Mouse (Mus musculus): Measurements from ENCODE around the gene Zcrb1.

Zcrb1 gene

GRCm38 (mm10) chr15:93397826-93398698 lies at the start of gene Zcrb1, which contains the start of gene Pphln1:
Gene Zcrb1 (minus strand): TSS chr15:93398334.
Gene Pphln1 (plus strand): TSS chr15:93398350.
- DNase-seq (ENCODE audit: low read depth in 2 of 2, low spot score in 2 of 2), result peak; percentile 73

GRCm38 (mm10) chr15:93443676-93444075 lies 45.5 kb upstream of the Zcrb1 start:
- no peak for DNase-seq (ENCODE audit: low read depth in 2 of 2, low spot score in 2 of 2)

DNA sequence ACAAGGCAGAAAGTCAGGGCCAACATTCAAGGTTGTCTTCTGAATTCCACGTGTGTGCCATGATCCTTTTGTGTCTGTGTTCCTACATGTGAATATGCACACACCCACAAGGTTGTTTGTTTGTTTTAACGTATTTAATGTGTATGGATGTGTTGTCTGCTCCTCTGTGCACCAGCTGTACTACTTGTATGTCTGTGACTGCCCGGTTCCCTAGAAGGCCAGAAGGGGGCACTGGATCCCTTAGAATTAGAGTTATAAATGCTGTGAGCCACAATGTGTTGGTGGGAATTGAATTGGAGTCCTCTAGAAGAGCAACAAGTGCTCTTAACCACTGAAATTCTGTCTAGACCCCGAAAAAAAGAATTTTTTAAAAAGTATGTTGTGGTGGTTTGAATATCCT lies 44.1 kb upstream of the Zcrb1 start:
- no peak for DNase-seq (ENCODE audit: low read depth in 2 of 2, low spot score in 2 of 2)

- DNase-seq (ENCODE audit: low read depth in 2 of 2, low spot score in 2 of 2), result peak; percentile 20 to 48
These were observed 40.5 kb upstream of the Zcrb1 start for GRCm38 (mm10) chr15:93438663-93439062.

- no peak for DNase-seq (ENCODE audit: low read depth in 2 of 2, low spot score in 2 of 2)
These were observed 37.9 kb upstream of the Zcrb1 start for GRCm38 (mm10) chr15:93435998-93436397.

GRCm38 (mm10) chr15:93433811-93434210 lies 35.7 kb upstream of the Zcrb1 start:
- no peak for DNase-seq (ENCODE audit: low read depth in 2 of 2, low spot score in 2 of 2)

DNA sequence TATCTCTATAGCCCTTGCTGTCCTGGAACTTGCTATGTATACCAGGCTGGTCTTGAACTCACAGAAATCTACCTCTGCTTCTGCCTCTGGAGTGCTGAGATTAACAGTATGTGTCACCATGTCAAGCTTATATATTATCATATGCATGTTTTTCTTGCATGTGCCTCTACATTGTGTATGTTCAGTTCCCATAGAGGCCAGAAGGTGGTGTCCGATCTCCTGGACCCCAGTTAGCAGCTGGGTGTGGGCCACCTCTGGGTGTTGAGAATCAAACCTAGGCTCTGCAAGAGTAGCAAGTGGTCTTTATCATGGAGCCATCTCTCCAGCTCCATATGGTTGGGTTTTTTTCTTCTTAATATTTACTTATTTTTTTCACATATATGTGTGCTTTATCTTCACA lies 24.4 kb upstream of the Zcrb1 start:
- no peak for DNase-seq (ENCODE audit: low read depth in 2 of 2, low spot score in 2 of 2)

- no peak for DNase-seq (ENCODE audit: low read depth in 2 of 2, low spot score in 2 of 2)
These were observed 22.5 kb upstream of the Zcrb1 start for GRCm38 (mm10) chr15:93420596-93420995.

GRCm38 (mm10) chr15:93416300-93416699 lies 18.2 kb upstream of the Zcrb1 start:
- no peak for DNase-seq (ENCODE audit: low read depth in 2 of 2, low spot score in 2 of 2)

- DNase-seq (ENCODE audit: low read depth in 2 of 2, low spot score in 2 of 2), result no peak
These were observed 16.3 kb upstream of the Zcrb1 start for GRCm38 (mm10) chr15:93414456-93414855.

GRCm38 (mm10) chr15:93412445-93412844 lies 14.3 kb upstream of the Zcrb1 start:
- no peak for DNase-seq (ENCODE audit: low read depth in 2 of 2, low spot score in 2 of 2)

GRCm38 (mm10) chr15:93406492-93406891 lies 8.4 kb upstream of the Zcrb1 start:
- DNase-seq (ENCODE audit: low read depth in 2 of 2, low spot score in 2 of 2), result no peak

GRCm38 (mm10) chr15:93405446-93405986 lies 7.4 kb upstream of the Zcrb1 start:
- no peak for DNase-seq (ENCODE audit: low read depth in 2 of 2, low spot score in 2 of 2)

GRCm38 (mm10) chr15:93404849-93405248 lies 6.7 kb upstream of the Zcrb1 start:
- DNase-seq (ENCODE audit: low read depth in 2 of 2, low spot score in 2 of 2), result no peak

DNA sequence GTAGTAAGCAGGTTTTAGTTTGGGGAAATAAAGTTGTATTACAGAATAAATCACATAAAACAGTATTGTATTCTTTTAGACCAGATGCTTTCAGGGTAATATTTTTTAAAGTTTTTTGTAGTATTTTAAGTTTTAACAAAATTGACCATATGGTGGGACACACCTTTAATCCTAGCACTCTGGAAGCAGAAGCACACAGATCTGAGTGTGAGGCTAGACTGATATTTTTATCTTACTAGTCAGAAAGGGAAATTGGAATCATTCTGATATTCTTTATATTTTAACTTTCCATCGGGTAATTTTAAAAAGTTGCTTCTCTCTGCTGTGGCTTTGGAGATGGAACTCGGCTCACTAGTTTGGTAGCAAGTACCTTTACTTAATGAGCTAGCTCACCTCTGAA lies 4.6 kb upstream of the Zcrb1 start:
- DNase-seq (ENCODE audit: low read depth in 2 of 2, low spot score in 2 of 2), result no peak

DNA sequence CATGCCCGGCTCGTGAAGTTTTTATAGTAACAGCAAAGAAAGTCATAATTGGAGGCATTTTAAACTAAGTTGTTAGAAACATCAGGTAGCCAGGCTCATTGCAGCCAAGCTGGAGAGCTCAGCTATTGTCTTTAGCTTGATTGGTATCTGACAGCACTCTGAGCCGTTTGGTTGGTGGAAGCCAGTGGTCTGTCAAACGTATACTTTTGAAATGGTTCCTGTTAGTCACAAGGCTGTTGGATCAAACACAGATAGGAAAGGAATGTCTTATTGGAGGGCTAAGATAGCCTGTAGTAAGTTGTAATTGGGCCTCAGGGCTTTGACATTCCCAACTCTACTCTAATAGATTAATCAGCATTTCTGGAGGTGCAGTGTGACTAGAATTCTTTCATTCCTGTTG lies 3.3 kb upstream of the Zcrb1 start:
- no peak for DNase-seq (ENCODE audit: low read depth in 2 of 2, low spot score in 2 of 2)

- DNase-seq (ENCODE audit: low read depth in 2 of 2, low spot score in 2 of 2), result no peak
These were observed 786 bp upstream of the Zcrb1 start for GRCm38 (mm10) chr15:93398699-93399540.

DNA sequence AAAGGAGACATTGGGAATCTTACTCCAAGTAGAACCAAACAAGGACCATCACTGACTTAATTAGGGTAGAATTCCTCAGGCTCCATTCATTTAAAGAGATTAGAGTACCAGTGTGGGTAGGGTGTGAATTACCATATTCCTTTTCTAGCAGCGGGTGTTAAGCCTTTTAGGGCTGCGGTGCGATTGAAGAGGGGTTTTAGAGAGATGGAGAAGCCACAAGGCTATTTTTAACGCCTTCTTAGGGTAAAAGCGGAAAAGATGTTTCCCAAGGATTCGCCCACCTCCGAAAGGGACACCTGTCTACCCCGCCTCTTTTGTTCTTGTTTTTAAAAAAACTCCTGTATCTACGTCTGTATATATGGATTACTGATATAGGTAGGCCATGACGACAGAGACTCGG lies 865 bp downstream of the Zcrb1 start:
- no peak for DNase-seq (ENCODE audit: low read depth in 2 of 2, low spot score in 2 of 2)

GRCm38 (mm10) chr15:93381337-93381736 lies 16.8 kb downstream of the Zcrb1 start:
- no peak for DNase-seq (ENCODE audit: low read depth in 2 of 2, low spot score in 2 of 2)

DNA sequence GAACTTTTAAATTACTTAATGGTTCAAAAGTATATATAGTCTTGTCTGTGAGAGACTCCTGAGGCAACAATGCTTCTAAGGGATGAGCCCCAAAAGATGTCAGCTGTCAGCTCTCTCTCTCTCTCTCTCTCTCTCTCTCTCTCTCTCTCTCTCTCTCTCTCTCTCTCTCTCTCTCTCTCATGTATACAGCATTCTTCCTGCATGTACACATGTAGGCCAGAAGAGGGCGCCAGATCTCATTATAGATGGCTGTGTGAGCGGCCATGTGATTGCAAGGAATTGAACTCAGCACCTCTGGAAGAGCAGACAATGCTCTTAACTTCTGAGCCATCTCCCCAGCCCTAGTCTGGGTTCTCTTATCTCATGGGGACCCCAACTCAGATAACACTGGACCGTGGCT lies 19.0 kb downstream of the Zcrb1 start:
- peak in 1 of 2 experiments; percentile 6 for DNase-seq (ENCODE audit: low read depth in 2 of 2, low spot score in 2 of 2)

- no peak for DNase-seq (ENCODE audit: low read depth in 2 of 2, low spot score in 2 of 2)
These were observed 22.4 kb downstream of the Zcrb1 start for GRCm38 (mm10) chr15:93375696-93376095.

Measured in CD8-positive naive resting alpha-beta T cell, adult 2 months (primary cell).